Mouse (Mus musculus) heart, postnatal 25 days (tissue): ENCODE data around the gene Ydjc. TPM values are rescaled to one million over a fixed set of nuclear protein-coding genes. Genes with fewer than 3 reads are reported as not detected.
A peak's percentile ranks its signal among the peaks of the same experiment; 100 is the strongest.
"Not testable (repeated sequence)": the region's sequence is repeated elsewhere in the genome, so short reads cannot be mapped to it uniquely, and the experiment has no call there.

ENCODE experiments used
- DNase-seq: peaks from one replicate; pipeline ENCODE4 v3.0.0; 2022; ENCODE audit warnings: low spot score
- intact Hi-C: fragments of 180-260 bp; cut with DNase I; formaldehyde crosslinking; loops from one replicate; pipeline ENCODE4 v1.15.1; 2025
- total RNA-seq, 2 experiments: library from RNA; stranded (reverse); gene quantifications; 2 replicates each; pipeline ENCODE4 v1.2.3; 2021

The Ydjc gene
- total RNA-seq, 2 experiments from 2014 or later = 1.1 to 2.2 TPM

DNA sequence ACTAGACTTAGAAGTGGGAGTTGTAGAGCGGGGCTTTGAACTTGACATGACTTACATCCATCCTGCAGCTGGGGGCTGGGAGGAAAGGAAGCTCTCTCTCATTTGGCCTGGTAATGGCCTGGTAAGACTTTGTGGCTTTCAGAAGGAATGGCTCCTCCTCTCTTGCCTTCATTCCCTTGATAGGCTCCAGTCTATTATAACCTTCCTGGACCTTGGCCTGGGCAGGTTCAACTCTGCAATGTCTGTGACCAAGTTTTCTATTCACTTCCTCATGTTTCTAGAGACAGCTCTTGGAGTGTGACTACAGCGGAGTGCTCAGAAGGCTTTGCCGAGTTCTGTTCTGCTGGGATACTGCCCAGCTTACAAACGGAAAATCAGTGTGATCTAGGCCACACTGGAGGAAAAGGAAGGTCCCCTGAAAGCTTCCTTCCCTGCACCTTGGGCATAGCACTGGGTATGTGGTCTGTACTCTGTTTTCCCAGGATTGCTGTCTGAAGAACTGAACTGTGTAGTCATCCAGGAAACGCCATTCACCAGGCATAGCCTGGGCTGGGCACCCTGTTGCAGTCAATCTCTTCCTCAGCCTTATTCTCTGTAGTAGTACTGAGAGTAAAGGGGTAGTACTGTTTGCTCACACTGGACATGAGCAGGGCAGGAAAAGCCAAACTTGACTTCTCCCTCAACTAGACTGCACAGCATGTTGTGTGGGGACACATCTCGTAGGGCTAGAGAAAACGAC lies 6.3 kb downstream of the Ydjc start:
- intact Hi-C loops = no loop called here
- no peak for DNase-seq

DNA sequence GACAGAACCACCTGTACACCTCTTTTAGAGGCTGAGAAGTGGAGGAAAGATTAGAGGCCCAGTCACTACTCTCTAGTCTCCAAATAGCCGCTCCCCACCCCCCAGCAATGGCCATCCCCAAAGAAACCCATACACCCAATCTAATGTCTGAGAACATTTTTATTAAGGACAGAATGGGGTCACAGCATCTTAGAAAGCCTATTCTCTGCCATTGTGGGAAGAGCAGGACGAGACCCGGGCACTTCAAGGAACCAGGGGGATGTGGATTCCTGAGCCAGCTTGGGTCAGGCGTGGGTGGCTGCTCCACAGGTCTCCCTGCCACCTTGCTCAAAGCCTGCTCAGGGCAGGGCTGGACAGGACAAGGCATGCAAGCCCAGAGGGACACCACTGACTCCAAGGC lies 7.5 kb downstream of the Ydjc start:
- DNase-seq = no peak
- intact Hi-C loops = no loop called here

DNA sequence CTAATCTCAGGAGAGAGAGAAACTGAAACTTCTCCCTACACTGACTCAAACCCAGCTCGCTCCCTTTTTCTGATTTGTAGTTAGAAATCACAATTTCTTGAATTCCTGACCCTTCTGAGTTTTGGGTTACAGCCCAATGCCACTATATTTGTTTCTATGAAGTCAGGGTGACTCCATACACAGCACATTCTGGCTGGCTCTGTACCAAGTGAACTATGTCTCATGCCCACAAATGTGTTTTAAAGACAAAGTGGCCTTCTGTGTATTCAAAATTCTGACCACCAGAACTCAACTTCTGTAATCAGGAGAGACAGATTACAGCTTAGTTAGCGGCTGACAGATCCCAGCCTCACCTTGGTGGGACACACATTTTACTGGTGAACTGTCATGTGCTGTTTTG lies 9.9 kb downstream of the Ydjc start:
- intact Hi-C loops = no loop called here
- DNase-seq = no peak

DNA sequence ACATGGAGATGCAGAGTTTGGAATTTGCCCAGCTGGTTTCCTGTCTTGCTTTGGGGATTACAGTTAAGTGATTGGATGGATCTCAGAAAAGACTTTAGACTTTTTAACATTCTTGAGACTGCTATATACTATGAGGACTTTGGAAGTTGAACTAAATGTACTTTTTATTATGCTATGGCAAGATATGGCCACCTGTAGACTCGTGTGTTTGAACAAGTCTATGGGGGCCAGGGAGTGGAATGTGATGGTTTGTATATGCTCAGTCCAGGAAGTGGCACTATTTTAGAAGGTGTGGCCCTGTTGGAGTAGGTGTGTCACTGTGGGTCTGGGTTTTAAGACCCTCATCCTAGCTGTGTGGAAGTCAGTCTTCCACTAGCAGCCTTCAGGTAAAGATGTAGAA lies 21.1 kb downstream of the Ydjc start:
- DNase-seq, intact Hi-C loops: not testable (repeated sequence)

DNA sequence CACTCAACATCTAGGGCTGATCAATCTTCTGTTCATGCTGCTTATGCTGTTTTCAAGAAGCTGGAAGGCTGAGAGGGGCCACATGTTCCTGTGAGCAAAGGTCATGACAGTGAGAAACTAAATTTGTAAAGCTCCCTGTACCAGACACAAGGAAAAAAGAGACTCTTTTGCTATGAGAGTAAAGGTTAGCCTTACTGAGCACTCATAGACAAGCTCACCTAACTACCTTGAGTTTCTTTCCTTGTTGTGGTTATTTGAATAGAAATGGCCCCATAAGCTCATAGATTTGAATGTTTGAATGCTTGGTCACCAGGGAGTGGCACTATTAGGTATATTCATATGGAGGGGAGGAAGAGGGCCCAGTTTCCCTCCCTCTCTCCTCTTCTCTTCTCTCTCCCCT lies 22.8 kb downstream of the Ydjc start:
- no peak for DNase-seq
- intact Hi-C loops = no loop called here

DNA sequence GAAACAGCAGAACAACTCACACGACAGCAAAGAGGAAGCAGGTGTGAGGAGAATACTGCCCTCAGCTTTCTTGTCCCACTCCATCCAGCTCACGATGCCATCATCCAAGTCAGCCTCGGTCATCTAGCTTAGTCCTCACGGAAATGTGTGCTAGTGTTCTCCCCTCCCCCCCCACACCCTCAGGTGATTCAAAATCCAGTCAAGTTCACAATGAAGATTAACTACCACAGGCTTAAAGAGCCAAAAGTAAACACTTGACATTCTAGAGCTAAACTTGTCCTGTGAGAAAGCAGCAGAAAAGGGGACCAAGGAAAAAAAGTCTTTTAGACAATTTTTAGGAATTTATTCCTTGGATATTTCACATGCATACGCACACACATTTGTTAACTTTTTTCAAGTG lies 23.6 kb downstream of the Ydjc start:
- intact Hi-C loops = no loop called here
- DNase-seq = no peak

DNA sequence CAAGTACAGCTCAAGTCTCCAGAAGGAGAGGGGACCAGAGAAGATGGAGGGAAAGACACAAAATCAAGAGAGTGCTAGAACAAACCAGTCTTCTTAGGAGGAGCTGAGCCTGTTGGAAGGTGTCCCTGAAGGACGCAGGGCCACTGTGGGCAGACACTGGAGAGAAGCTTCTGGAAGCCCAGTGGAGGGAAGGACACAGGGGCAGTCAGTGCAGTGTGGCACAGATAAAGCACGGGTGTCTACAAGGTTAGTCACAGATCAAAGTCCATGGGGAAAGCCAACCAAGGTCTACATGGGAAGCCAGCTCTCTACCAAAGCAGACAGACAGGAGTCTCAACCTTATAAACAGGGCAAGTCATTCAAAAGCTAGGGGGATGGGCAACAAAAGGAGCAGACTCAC lies 31.3 kb downstream of the Ydjc start:
- DNase-seq = no peak
- intact Hi-C loops = no loop called here

DNA sequence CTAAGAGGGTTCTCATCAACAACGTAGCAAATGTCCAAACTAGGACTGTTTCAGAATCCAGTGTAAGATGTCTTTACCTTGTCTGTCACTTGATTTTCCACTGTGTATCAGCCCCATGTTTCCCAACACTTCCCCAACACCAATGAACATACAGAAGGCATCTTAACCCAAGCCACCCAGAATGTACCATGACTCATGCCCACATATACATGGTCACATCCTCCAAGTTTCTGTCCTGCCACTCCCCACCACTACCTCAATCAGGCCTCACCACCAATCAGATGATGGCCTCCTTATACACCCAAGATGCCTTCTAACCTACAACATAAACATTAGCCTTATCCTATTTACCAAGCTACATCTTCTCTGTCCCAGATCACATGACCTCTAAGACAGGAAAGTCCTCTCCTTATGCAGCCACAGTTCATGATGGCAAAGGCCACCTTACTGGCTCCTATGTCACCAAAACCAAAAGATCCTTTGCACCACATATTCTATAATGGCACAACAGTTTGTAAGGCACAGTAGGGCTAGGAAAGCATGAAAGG lies 33.3 kb downstream of the Ydjc start:
- DNase-seq = no peak
- intact Hi-C loops = no loop called here

DNA sequence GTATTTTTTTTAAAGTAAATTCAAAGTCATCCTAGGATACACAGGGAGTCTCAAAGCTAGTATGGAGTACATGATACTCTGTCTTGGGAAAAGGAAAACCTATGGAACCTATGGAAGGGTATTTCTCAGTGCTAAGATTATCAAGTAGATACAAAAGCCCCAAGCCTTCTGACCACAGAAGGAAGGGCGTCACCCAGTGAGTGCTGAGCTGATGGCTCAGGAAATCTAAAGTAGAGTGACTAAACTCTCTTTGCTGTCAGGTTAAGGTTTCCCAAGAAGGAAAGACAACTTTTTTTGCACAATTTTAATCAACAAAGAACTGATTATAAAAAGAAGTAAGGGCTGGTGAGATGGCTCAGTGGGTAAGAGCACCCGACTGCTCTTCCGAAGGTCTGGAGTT lies 35.3 kb downstream of the Ydjc start:
- DNase-seq = no peak
- intact Hi-C loops = no loop called here

DNA sequence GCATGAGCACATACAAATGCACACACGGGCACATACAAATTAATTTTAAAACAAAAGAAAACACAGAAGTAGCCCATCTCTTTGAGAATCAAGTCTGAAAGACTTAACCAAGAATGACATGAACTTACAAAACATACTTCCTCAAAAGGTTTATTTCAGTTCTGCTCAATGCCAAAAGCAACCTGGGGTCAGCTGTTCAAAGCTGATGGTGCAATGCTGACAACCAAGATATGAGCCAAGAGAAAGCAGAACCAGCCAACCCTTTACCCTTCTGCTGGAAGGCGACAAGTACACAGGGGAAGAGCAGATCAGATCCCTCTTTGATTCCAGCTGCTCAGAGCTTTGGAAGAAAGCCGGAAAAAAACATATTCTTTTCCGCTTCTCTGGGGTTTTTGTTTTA lies 37.0 kb downstream of the Ydjc start:
- DNase-seq = no peak
- intact Hi-C loops = no loop called here

DNA sequence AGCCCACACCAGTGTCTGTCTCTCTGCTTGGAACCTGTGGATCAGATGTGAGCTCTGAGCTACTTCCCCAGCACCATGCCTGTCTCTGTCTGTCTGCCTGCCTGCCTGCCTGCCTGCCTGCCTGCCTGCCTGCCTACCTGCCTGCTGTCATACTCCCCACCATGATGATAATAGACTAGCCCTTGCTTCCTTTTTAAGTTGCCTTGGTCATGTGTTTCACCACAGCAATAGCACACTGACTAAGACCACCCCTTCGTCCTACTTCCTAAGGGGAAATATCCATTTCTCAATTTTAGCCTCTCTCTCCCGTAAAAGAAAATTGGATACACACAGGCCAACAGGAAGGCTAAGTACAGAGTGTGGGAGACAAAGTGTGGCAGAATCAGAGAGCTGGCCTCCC lies 37.7 kb downstream of the Ydjc start:
- DNase-seq = no peak
- intact Hi-C loops = no loop called here

DNA sequence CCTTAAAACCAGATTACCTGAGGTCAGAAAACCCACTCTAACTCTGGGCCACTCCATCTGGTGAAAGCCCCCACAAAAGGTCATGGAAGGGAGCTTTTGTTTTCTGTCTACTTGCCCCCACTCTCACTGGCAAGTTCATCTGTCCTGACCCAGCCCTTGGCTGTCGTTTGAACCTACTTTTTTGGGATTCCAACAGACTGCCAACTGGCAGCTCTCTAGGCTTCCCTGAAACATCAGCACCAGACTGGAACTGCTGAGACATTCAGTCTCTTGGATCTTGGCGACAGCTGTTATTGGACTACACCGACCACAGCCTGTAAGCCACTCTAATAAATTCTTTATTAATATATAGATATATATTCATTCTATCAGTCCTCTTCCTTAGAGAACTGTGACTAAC lies 38.6 kb downstream of the Ydjc start:
- intact Hi-C loops = no loop called here
- no peak for DNase-seq

DNA sequence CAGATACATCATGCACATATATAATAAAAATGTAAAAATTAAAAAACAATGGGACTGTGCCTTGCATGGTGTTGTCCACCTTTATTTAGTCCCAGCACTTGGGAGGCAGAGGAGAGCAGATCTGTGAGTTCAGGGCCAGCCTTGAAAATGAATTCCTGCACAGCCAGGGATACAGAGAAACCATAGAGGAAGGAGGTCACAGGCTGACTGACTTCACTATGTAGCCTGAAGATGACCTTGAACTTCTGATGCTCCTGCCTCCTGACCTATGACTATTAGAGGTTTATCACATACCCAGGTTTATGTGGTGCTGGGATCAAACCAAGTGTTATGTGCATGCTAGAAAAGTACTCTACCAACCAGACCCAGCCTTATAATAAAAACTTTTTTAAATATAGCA lies 41.1 kb downstream of the Ydjc start:
- no peak for DNase-seq
- intact Hi-C loops = no loop called here

DNA sequence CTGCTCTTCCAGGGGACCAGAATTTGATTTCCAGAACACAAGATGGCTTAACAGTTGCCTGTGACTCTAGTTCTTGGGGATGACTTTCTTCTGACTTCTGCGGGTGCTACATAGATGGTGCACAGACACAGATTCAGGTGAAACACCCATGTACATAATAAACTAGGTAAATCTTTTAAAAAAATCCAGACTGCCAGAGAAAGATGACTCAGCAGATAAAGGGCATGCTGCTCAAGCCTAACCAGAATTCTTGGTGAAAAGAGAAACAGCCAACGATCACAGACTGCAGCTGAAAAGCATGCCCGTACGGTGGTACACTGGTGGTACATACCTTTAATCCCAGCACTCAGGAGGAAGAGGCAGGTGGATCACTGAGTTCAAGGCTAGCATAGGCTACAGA lies 49.4 kb downstream of the Ydjc start:
- intact Hi-C loops = no loop called here
- DNase-seq = no peak

DNA sequence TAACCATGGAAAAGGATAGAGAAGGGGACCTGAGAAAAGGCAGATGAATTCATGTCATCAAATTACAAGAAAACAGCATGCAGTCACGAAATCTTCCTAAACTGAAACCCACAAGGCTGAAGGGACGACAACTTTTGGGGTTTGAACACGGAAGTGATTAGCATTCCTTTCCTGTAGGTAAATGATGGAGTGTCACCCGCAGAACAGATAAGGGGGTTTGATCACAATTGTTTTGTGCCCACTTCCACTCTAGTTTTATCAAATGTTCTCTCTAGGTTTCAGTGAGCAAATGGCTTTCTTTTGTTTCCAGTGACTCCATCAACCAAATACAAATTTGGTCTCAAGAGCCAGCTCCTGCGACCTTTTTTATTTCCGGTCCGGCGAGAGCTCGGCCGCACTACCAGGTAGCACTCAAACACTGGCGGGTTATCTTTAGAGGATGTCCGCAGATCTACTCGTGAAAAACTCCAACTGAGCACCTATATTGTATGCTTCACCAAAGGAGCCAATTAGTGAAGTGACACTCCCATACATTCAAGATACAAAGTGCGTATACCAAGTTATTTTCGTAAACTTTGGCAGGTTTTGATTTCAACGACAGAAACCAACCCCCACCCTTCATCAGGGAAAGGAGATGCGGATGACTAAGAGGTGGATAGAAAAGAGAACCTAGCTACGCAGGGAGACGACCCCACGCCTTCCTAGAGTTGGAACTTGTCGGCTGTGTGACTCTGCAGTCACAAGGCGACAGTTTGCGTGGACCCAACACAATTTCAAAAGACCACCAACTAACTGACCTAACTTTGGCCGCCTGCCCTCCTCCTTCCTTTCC lies 55.9 kb downstream of the Ydjc start:
- intact Hi-C loops = no loop called here
- no peak for DNase-seq

DNA sequence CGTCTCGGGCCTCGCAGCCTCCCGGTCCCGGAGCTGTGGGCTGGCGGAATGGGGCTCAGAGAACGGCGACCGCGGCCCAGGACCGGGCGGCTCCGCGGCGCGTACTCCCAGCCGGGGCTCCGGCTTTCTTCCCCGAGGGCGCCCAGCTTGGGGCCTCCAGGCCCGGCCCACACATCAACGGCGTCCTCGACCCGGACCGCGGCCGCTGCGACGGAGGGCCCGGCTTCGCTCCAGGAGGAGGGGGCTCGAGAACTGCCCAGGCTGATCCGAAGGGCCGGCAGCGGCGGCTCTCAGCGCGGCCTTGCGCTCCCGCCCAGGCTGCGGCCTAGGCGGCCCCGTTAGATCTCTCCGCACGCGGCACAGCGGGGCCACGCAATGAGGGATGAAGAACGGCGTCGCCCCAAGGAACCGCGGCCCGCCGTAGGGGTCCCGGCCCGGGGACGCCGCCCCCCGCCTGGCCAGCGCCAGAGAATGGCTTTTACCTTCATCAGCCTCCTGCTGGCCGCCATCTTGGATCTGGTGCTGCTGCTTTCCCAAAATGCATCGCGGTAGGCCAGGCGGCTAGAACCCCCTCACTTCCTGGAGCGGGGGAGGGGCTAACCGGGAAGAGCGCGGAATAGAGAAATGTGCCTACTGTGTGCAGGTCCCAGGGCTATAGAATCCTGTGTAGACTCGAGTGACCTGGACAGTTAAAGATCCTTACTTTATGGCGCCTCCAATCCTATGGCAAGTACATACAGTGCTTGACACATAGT lies 56.7 kb downstream of the Ydjc start:
- peak; percentile 69 for DNase-seq
- intact Hi-C loops = no loop called here

DNA sequence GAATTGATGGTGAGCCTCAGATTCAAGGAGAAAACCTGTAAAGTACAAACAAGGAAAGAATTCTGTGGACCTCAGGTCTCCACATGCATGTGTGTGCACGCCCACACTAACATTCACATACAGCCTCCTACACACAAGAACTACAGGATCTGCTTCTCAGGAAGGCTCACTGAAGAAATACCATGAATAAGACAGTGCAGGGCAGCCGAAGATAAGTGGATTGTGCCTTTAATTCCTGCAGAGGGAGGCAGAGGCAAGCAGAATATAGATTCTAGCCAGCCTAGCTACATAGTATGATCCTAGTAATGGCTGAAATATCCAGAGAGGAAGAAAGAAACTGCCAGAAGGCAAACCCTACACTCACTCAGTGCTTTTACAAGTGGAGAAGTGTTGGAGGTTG lies 57.6 kb downstream of the Ydjc start:
- no peak for DNase-seq
- intact Hi-C loops = no loop called here

DNA sequence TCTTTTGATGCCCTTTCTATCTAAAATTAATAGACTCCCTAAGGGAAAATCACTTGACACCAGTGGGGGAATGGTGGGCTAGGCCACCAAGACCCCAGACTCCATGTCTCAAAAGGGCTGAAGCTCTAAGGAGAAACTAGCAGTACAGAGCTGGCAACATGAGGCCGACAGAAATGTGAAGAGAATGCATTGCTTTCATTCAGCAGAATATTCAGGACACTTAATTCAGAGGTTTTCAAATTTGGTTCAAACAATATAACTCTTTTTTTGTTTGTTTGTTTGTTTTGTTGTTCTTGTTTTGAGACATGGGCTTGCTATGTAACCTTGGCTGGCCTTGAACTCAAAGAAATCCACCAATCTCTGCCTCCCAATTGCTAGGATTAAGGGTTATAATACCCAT lies 58.1 kb downstream of the Ydjc start, which contains the start of gene Ube2l3:
TSS of gene Ube2l3 (minus strand) at position 101 of the 400 bp plus-strand sequence.
- DNase-seq = no peak
- intact Hi-C loops = no loop called here

DNA sequence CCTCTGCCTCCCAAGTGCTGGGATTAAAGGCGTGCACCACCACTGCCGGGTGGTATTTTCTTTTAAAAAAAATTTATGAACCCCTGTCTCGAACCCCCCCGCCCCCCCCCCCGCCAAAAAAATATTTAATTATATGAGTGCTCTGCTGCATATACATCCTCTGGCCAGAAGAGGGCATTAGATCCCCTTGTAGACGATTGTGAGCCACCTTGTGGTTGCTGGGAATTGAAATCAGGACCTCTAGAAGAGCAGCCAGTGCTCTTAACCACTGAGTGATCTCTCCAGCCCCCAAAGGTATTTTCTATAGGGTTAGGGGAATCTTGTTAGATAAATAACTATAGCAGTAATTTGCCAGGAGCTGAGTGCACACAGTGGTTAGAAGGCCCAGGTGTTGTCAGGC lies 60.6 kb downstream of the Ydjc start:
- intact Hi-C loops = loop anchor here (5.0 kb wide), 1 partner anchor 73 kb away; the partner anchor contains the start of gene Sdf2l1
- DNase-seq = no peak
